Mouse (Mus musculus) hindbrain, embryonic 12.5 days (tissue): ENCODE data around the gene Gjc2. TPM values are rescaled to one million over a fixed set of nuclear protein-coding genes. Genes with fewer than 3 reads are reported as not detected.

Experiments
- polyA plus RNA-seq: library from polyadenylated mRNA; unstranded; fragments of >200 nt; fragmentation: Nextera tagmentation; extraction: Ambion mirVana; gene quantifications from 2 replicates; pipeline ENCODE4 v1.2.1, GENCODE M21; 2016

Gene Gjc2
- polyA plus RNA-seq, 1 experiment from 2014 or later = 0.28 TPM

Other genes with a start within 250 kb of the Gjc2 start
- 498 and 513 TPM in 2 replicates for gene Rnf187, start 244.3 kb downstream of the Gjc2 start, polyA plus RNA-seq
- 149 and 154 TPM in 2 replicates for gene Hist3h2ba, start 234.3 kb downstream of the Gjc2 start, polyA plus RNA-seq
- 90.1 and 95.9 TPM in 2 replicates for gene Hist3h2a, start 228.5 kb downstream of the Gjc2 start, polyA plus RNA-seq
- gene Trim17, start 228.5 kb downstream of the Gjc2 start, polyA plus RNA-seq = 1.2 and 1.5 TPM in 2 replicates
- gene Trim11, start 205.1 kb downstream of the Gjc2 start, polyA plus RNA-seq = 19.3 and 19.5 TPM in 2 replicates
- 0.28 and 0.39 TPM in 2 replicates for gene Obscn, start 46.8 kb downstream of the Gjc2 start, polyA plus RNA-seq
- gene Iba57, start 19.5 kb downstream of the Gjc2 start, polyA plus RNA-seq = 6.6 and 7.5 TPM in 2 replicates
- 107 and 112 TPM in 2 replicates for gene Guk1, start 9.0 kb upstream of the Gjc2 start, polyA plus RNA-seq
- gene Mrpl55, start 19.3 kb upstream of the Gjc2 start, polyA plus RNA-seq = 76.1 and 84.6 TPM in 2 replicates
- 29.6 and 31.9 TPM in 2 replicates for gene 2310033P09Rik, start 25.1 kb upstream of the Gjc2 start, polyA plus RNA-seq
- 590 and 625 TPM in 2 replicates for gene Arf1, start 45.1 kb upstream of the Gjc2 start, polyA plus RNA-seq
- 5.0 and 8.0 TPM in 2 replicates for gene Wnt3a, start 107.5 kb upstream of the Gjc2 start, polyA plus RNA-seq
- gene Wnt9a, start 123.7 kb upstream of the Gjc2 start, polyA plus RNA-seq = 6.1 and 6.9 TPM in 2 replicates
- not detected in 2 replicates for gene Prss38, start 192.4 kb upstream of the Gjc2 start, polyA plus RNA-seq